Mouse (Mus musculus) heart, embryonic 13.5 days (tissue): ENCODE measurements at regions not wholly inside any gene's neighbourhood (a gene's known extent, or its start where the extent isn't known, plus 50 kb on each side); places are given as distances from the start of the nearest gene placed in this dataset.
A peak's percentile ranks its signal among the peaks of the same experiment; 100 is the strongest.

Experiments used
- ATAC-seq: fragments of 200-750 bp; cut with Nextera tagmentation; 2 replicates; pipeline ENCODE4 v1.8.0; 2017; ENCODE audit warnings: moderate TSS enrichment; ENCODE audit not compliant: insufficient number of reproducible peaks, low FRiP score, low TSS enrichment; ENCODE audit errors: extremely low read depth
- H3K27ac ChIP-seq: fragments of 300-500 bp; sonication (generic); replicated peaks from 2 replicates; pipeline ENCODE4 v1.5.1; 2015; ENCODE audit warnings: moderate library complexity, mild to moderate bottlenecking, inconsistent platforms
- H3K27me3 ChIP-seq: fragments of 300-500 bp; sonication (generic); replicated peaks from 2 replicates; pipeline ENCODE4 v1.6.1; 2015; ENCODE audit warnings: mild to moderate bottlenecking, inconsistent platforms
- H3K36me3 ChIP-seq: fragments of 300-500 bp; sonication (generic); 2 replicates; pipeline ENCODE4 v1.6.1; 2015; ENCODE audit warnings: mild to moderate bottlenecking, inconsistent platforms
- H3K4me1 ChIP-seq: fragments of 300-500 bp; sonication (generic); 2 replicates; pipeline ENCODE4 v1.6.1; 2015; ENCODE audit warnings: inconsistent platforms
- H3K4me2 ChIP-seq: fragments of 300-500 bp; sonication (generic); 2 replicates; pipeline ENCODE4 v1.6.1; 2015; ENCODE audit warnings: inconsistent platforms, mild to moderate bottlenecking, moderate library complexity
- H3K4me3 ChIP-seq: fragments of 300-500 bp; sonication (generic); 2 replicates; pipeline ENCODE4 v1.5.1; 2015; ENCODE audit warnings: moderate library complexity, mild to moderate bottlenecking, inconsistent platforms
- H3K9ac ChIP-seq: fragments of 300-500 bp; sonication (generic); 2 replicates; pipeline ENCODE4 v1.6.1; 2015; ENCODE audit warnings: inconsistent platforms, mild to moderate bottlenecking, moderate library complexity
- H3K9me3 ChIP-seq: fragments of 300-500 bp; sonication (generic); 2 replicates; pipeline ENCODE4 v1.6.1; 2016; ENCODE audit warnings: inconsistent platforms
- WGBS: fragments of 180-500 bp; shearing (Covaris S2); methylation state at CpG from one replicate; pipeline ENCODE4 v1.1.7; 2015; ENCODE audit warnings: mixed read lengths; 5-methylcytosine and 5-hydroxymethylcytosine counted together

DNA sequence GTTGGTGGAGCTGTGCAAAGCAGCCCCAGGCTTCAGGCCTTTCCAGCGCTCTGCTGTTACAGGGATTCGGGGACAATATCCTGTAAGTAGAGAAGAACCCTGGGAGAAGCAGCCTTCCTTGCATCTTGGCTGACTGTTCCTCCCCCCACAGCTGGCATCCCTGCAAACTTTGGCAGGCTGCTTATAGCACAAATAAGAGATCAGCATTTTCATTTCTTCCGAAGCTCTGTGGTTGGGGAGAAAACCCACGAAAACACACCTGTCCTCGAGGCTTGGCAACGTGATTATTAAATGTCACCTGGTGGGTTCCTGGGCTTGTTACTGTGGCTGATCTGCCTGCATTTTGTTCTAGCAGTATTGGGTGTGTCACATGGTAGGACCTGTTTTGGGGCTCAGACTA lies 86.5 kb upstream of the Eef2kmt start:
- Histone ChIP-seq H3K9ac (no peak overlapping the region), H3K27me3 (no peaks in the 10 kb centered on the region), H3K4me2 (no peak overlapping the region), H3K4me3 (no peak overlapping the region), H3K4me1 (no peaks in the 10 kb centered on the region), H3K27ac (no peak overlapping the region), H3K36me3 (no peaks in the 10 kb centered on the region), H3K9me3 (no peaks in the 10 kb centered on the region)
- 77% methylated on average over 6 of the region's 6 CpGs for WGBS
- no peak for ATAC-seq

DNA sequence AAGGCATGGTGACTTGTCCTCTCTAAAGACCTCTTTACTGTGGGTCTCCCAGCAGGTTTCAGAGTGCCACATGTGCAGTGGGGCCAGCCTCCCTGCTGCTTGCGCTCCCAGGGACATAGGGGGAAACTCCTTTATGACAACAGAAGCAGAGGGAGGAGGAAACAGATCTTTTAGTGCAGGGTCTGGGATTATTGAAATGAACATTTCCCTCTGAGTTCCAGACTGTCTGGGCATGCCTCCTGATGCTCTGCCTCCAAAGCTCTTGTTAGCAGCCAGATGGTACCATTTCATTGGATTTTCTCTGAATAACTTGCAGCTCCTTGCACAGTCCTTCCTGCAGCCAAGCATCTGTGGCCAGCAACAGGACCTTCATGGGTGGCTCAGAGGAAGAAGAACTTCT lies 60.5 kb upstream of the Eef2kmt start:
- Histone ChIP-seq H3K4me3 (no peak overlapping the region), H3K4me1 (no peaks in the 10 kb centered on the region), H3K27ac (no peak overlapping the region), H3K9me3 (no peaks in the 10 kb centered on the region), H3K9ac (no peak overlapping the region), H3K4me2 (no peak overlapping the region), H3K36me3 (no peaks in the 10 kb centered on the region), H3K27me3 (0 out of 2 replicates have a peak, but pooled peaks cover 2% of the 10 kb centered on the region)
- no peak for ATAC-seq
- WGBS, result 67% methylated on average over 1 of the region's 1 CpGs

DNA sequence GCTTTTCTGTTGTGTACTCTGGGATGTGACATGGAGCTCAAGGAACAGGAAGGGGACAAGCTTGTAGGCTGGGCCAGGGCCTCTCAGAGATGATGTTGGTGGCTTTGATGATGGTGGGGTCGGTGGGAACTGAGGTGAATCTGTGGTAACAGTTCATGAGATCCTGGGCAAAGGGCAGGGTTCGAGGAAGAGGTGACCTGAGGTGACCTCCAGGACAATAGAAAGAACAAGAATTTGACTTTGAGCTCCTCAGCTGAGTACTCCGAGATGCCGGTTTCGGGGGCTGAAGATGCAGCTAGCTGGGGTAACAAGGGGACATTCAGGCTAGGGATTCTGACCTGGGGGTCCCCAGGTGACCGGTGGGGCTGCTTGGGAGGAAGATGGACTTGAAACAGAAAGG lies 57.5 kb upstream of the Eef2kmt start:
- Histone ChIP-seq H3K4me2 (no peak overlapping the region), H3K9me3 (no peaks in the 10 kb centered on the region), H3K4me3 (no peak overlapping the region), H3K4me1 (no peaks in the 10 kb centered on the region), H3K9ac (no peak overlapping the region), H3K36me3 (no peaks in the 10 kb centered on the region), H3K27me3 (peaks cover 22% of the 10 kb centered on the region), H3K27ac (no peak overlapping the region)
- WGBS, result 74% methylated on average over 6 of the region's 6 CpGs
- ATAC-seq, result no peak

DNA sequence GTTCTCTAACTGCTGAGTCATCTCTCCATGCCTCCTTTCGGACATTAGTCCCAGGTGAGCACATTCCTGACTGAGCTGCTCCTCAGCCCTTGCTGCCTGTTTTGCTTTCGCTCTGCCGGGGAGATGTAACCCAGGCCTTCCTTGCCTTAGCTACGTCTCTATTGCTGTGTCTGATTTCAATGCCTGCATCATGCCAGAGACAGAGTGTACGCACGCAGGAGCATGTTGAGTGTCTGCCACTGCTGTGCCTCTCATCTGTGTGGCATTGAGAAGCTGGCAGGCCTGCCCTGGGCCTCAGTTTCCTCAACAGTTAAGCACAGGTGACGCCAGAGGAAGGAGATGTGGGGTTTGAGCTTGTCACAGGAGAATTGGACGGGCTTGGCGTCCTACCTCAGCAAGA lies 55.7 kb upstream of the Eef2kmt start:
- peaks cover 37% of the 10 kb centered on the region for H3K27me3 ChIP-seq
- no peak for ATAC-seq
- no peak overlapping the region for H3K9ac ChIP-seq
- no peaks in the 10 kb centered on the region for H3K36me3 ChIP-seq
- H3K4me2 ChIP-seq, result no peak overlapping the region
- H3K9me3 ChIP-seq, result no peaks in the 10 kb centered on the region
- peaks cover 3% of the 10 kb centered on the region; the same call in 1 of the 2 replicates for H3K4me1 ChIP-seq
- 71% methylated on average over 9 of the region's 9 CpGs for WGBS
- H3K27ac ChIP-seq, result no peak overlapping the region
- H3K4me3 ChIP-seq, result no peak overlapping the region

DNA sequence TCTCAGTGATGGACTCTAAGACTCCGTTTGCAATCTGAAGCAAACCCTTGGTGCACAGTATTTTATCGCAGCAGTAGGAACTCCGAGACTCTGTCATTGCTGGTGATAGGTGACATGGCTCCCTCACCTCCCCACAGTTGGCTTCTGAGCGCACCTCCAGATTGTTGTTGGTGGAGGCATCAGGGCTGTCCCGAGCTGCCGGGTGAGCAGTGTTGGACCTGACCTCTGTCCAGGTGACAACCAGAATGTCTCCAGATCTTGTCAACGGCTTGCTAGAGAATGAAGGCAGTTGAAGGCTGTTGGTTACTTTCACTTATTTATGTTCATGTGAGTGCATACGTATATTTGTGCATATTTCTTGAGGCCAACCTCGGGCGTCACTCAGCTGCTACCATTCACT lies 55.0 kb upstream of the Eef2kmt start:
- H3K4me3 ChIP-seq, result no peak overlapping the region
- H3K9me3 ChIP-seq, result no peaks in the 10 kb centered on the region
- H3K27me3 ChIP-seq, result peaks cover 37% of the 10 kb centered on the region
- 76% methylated on average over 10 of the region's 10 CpGs for WGBS
- no peak overlapping the region for H3K27ac ChIP-seq
- H3K36me3 ChIP-seq, result no peaks in the 10 kb centered on the region
- H3K9ac ChIP-seq, result no peak overlapping the region
- H3K4me2 ChIP-seq, result no peak overlapping the region
- H3K4me1 ChIP-seq, result peaks cover 3% of the 10 kb centered on the region; the same call in 1 of the 2 replicates
- ATAC-seq, result no peak

DNA sequence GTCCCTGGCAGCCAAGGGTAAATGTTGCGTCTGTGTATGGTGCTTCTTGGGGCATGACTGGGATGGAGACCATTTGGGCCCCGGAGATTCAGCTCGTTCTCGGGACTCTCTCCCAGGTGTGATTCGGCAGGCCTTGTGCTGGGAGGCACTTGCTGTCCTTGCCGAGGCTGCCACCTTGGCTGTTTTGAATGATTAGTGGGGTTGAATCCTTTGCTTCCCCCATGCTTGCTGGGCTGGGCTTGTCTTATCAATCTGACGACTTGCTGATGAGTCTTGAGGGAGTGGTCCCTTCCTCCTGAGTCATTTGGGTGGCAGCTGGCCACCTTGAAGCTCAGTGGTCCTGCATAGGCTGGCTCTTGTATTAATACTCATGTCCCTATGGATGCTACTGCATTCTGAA lies 52.0 kb upstream of the Eef2kmt start:
- no peak overlapping the region for H3K9ac ChIP-seq
- H3K4me3 ChIP-seq, result no peak overlapping the region
- no peaks in the 10 kb centered on the region for H3K36me3 ChIP-seq
- no peak for ATAC-seq
- 56% methylated on average over 7 of the region's 7 CpGs for WGBS
- peaks cover 37% of the 10 kb centered on the region for H3K27me3 ChIP-seq
- H3K27ac ChIP-seq, result no peak overlapping the region
- H3K9me3 ChIP-seq, result no peaks in the 10 kb centered on the region
- H3K4me1 ChIP-seq, result peaks cover 3% of the 10 kb centered on the region; the same call in 1 of the 2 replicates
- H3K4me2 ChIP-seq, result no peak overlapping the region

DNA sequence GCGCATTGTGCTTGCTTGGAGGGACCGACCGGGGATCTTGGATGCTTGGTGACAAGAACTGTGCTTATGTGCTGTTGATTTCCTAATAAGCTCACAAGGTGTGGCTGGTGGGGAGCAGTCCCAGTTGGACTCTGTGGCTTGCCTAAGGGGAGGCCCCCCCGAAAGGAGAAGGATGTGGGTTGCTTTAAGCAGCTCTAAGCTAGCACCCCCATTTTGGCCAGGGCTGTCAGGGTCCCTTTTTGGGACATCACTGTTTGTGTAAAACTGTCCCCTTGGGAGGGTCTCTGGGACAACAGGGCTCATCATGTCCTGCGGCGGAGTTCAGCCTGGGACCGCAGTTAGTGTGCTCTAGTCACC lies 51.4 kb upstream of the Eef2kmt start:
- Histone ChIP-seq H3K9ac (peak overlapping the region; percentile 64), H3K4me2 (peak overlapping the region; percentile 73), H3K36me3 (no peaks in the 10 kb centered on the region), H3K27me3 (peaks cover 36% of the 10 kb centered on the region), H3K9me3 (no peaks in the 10 kb centered on the region), H3K4me1 (peaks cover 3% of the 10 kb centered on the region; the same call in 1 of the 2 replicates), H3K4me3 (peak overlapping the region; percentile 46), H3K27ac (no peak overlapping the region)
- 66% methylated on average over 7 of the region's 7 CpGs for WGBS
- no peak; the same call in 1 of the 2 replicates for ATAC-seq

DNA sequence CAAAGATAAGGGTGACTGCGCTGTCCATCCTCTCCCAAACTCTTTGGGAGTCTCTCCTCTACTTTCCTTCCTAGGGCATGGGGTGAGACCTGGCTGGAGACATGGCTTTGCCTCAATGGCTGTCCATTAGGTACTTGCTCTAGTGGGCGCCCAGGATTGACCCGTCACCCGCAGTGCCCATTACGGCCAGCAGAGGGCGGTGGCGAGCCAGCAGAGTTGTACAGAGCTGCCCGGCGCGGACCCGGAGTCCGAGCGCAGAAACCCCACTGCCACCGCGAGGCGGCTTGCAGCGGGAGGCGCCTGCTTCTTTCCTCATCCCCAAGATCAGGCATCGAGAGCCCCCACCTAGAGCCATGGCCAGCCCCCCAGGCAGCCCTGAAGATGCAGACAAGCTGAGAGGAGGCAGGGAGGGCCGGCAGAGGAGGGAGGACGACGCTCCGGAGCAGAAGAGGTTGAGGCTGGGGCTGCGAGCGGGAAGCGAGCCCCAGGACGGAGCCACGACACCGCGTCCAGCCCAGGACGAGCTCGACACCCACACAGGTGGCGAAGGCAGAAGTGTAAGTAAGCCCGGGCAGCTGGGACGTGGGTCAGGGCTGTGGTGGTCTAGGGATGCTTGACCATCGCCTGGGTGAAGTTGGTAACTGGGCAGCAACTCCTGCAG lies 50.9 kb upstream of the Eef2kmt start:
- Histone ChIP-seq H3K36me3 (no peaks in the 10 kb centered on the region), H3K4me2 (peak overlapping the region; percentile 73), H3K27me3 (peaks cover 35% of the 10 kb centered on the region), H3K27ac (no peak overlapping the region), H3K9ac (peak overlapping the region; percentile 64), H3K4me1 (peaks cover 3% of the 10 kb centered on the region; the same call in 1 of the 2 replicates), H3K9me3 (no peaks in the 10 kb centered on the region), H3K4me3 (peak overlapping the region; percentile 46)
- peak; percentile 56; the same call in 1 of the 2 replicates for ATAC-seq
- WGBS, result 1% methylated on average over 36 of the region's 36 CpGs
